Mouse (Mus musculus): ENCODE measurements around the gene Mzf1. TPM values are rescaled to one million over a fixed set of nuclear protein-coding genes. Genes with fewer than 3 reads are reported as not detected.

Mzf1 gene
- polyA plus RNA-seq, 1 experiment from 2014 or later, result 3.8 TPM

DNA sequence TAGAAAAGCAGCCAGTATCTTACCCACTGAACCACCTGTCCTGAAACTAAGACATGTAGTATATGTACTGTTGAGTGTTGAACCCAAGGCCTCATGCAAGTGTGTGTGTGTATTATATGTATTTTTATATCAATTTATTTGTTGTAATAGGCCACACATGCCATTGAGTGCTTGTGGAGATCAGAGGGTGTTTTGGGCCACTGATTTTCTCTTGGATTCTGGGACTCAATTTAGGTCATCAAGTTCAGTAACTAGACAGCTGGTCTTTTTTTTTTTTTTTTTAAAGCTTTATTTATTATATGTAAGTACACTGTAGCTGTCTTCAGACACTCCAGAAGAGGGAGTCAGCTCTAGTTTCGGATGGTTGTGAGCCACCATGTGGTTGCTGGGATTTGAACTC lies 39.3 kb downstream of the Mzf1 start:
- Histone ChIP-seq H3K4me3 (replicated peaks) (no peak overlapping the region), H3K4me2 (no peak overlapping the region), H3K9ac (replicated peaks) (no peak overlapping the region), H3K27ac (no peak overlapping the region), H3K9me3 (no peaks in the 10 kb centered on the region), H3K36me3 (no peaks in the 10 kb centered on the region), H3K27me3 (no peaks in the 10 kb centered on the region), H3K4me1 (replicated peaks) (peaks cover 5% of the 10 kb centered on the region; the same call in 1 of the 2 replicates)
- ATAC-seq (ENCODE audit: insufficient number of reproducible peaks, insufficient read depth, low FRiP score, low TSS enrichment, low read depth), result no peak
- WGBS, result 88% methylated on average over 1 of the region's 1 CpGs

DNA sequence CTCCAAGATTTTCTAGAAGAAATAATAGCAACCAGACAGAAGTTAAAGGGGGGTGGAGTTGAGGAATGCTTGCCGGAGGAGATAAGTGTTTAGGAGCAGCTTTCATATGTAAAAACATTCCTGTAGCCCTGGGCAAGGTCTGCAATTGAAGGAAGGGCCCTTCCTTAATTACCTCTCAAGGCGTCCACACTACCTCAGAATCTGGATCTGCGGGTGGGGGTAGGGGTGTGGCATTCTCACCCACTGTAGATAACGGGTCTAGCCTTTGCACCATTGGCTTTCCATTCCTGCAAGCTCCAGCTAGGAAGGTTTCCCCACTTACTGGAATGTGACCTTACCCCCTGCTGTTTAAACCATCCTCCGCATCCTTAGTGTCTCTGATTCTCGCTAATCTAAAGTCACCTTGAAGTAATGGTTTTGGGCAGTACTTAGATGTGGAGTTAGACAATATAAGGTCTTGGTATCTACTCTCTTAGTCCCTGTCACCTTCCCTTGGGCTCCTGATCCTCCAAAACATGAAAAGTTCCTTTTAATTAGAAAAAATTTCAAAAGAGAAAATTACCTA lies 40.2 kb downstream of the Mzf1 start:
- 29% methylated on average over 6 of the region's 6 CpGs for WGBS

DNA sequence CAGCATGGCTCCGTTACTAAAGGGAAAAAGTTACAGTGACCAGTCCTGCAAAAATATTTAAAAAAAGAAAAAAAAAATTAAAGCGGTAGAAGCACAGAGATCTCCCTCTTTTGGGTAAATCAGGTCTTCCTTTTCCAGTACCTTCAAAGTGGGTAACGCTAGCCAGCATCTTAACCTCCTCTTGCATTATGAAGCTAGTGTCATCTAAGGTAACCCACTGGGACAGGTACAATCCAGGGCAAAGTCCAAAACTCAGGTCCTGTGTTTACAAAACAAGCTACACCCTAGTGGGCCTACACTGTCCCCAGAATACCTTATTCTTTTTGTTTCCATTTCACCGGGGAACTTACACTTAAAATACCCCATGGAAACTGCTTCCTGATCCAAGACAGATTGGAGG lies 40.9 kb downstream of the Mzf1 start:
- Histone ChIP-seq H3K36me3 (no peaks in the 10 kb centered on the region), H3K9ac (replicated peaks) (no peak overlapping the region), H3K9me3 (no peaks in the 10 kb centered on the region), H3K27ac (no peak overlapping the region), H3K27me3 (no peaks in the 10 kb centered on the region), H3K4me2 (no peak overlapping the region), H3K4me1 (replicated peaks) (peaks cover 9% of the 10 kb centered on the region), H3K4me3 (replicated peaks) (no peak overlapping the region)
- no peak for ATAC-seq (ENCODE audit: insufficient number of reproducible peaks, insufficient read depth, low FRiP score, low TSS enrichment, low read depth)
- 68% methylated on average over 4 of the region's 4 CpGs for WGBS

More for the DNA sequence above, 40.2 kb downstream of the Mzf1 start:
- Histone ChIP-seq H3K9me3 (no peaks in the 10 kb centered on the region), H3K27me3 (no peaks in the 10 kb centered on the region), H3K4me1 (replicated peaks) (peaks cover 6% of the 10 kb centered on the region; the same call in 1 of the 2 replicates), H3K9ac (replicated peaks) (no peak overlapping the region), H3K27ac (no peak overlapping the region), H3K4me3 (replicated peaks) (no peak overlapping the region), H3K36me3 (no peaks in the 10 kb centered on the region), H3K4me2 (no peak overlapping the region)
- ATAC-seq (ENCODE audit: insufficient number of reproducible peaks, insufficient read depth, low FRiP score, low TSS enrichment, low read depth), result no peak

DNA sequence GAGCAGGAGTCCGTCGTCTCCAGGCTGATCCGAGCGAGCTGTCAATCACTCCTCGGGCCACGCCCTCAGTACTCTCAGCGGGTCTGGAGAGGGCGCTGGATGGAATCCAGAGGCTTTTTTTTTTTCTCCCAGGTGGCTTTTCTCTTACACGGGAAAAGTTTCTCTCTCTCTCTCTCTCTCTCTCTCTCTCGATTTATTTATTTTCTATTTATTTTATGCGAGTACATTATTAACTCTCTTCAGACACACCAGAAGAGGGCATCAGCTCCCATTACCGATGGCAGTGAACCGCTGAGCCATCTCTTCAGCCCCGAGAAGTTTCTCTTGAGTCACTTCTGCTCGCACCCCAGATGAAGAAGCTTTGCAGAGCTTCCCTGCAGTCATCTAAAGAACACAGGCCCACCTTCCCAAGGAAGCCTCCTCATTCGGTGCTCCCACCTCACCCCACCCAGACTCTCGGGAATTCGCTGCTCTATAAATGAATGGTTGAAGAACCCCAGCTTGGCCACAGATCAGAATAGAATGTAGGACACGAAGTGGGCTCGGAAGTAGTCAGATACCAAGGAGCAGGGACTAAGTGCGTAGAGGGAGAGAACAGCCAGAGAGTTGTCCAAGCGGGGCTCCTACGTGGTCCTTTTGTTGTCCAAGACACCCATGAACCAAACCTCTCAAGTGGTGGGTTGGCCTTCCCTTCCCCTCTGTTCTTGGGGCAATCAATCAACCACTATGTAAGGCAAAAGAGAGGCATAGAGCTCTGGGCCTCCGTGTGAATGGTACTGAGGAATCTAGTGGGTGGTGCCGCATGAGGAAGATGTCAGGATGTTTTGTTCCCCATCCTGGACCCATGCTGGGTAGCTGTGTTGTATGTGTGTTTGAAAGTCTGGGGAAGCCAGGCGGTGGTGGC lies 44.3 kb downstream of the Mzf1 start, which contains the start of gene Zbtb45:
Gene Zbtb45, minus strand, starts transcription at position 30 of the 904 bp plus-strand sequence.
- peak within 1 kb of the TSS; percentile 60 for H3K4me3 ChIP-seq (replicated peaks)
- no peaks in the 10 kb centered on the region for H3K9me3 ChIP-seq
- H3K36me3 ChIP-seq, result peaks cover 26% of the 10 kb centered on the region
- peak within 1 kb of the TSS; percentile 95 for H3K27ac ChIP-seq
- peak within 1 kb of the TSS; percentile 74 for H3K4me2 ChIP-seq
- H3K9ac ChIP-seq (replicated peaks), result peak within 1 kb of the TSS; percentile 77
- peaks cover 31% of the 10 kb centered on the region for H3K4me1 ChIP-seq (replicated peaks)
- 19% methylated on average over 26 of the region's 26 CpGs for WGBS
- peaks cover 15% of the 10 kb centered on the region for H3K27me3 ChIP-seq
- ATAC-seq (ENCODE audit: insufficient number of reproducible peaks, insufficient read depth, low FRiP score, low TSS enrichment, low read depth), result no peak; the same call in 1 of the 2 replicates

DNA sequence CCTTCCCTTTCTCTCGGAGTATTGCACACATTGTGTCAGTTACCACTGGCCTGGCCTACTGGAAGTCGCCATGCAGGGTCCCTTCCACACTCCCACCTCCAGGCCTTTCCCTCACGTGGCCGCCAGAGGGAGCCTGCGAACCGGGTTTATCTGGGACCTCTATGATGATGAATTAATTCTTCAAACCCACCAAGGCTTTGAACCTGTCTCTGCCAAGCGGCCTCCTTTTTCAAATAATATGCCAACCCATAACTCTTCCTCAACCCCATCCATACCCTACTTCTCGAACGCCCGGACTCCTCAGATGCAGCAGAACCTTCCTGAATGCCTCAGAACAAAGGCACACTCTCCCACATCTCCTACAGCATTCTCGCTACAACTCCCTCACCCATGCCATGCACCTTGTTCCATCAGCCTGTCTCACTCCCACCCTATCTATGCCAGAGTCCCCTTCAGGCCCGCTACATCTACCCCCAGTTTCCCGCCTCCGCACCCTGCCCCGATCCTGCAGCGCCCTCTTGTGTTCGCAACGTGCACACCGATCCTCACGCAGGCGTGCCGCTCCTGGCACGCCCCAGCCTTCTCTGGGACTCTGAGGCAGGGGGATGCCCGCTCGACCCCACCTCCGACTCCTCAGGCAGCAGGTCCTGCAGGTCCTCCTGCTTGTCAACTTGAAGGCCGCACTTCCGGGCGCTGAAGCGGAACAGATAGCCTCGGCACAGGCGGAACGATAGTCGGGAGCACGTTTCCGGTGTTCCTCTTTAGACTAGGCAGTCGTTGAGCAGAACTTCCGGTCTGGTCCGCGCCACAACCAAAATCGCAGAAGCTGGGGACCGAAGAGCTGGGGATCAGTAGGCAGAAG lies 45.2 kb downstream of the Mzf1 start:
- WGBS, result under 1% methylated on average over 42 of the region's 42 CpGs
- Histone ChIP-seq H3K36me3 (peaks cover 32% of the 10 kb centered on the region), H3K9ac (replicated peaks) (peak overlapping the region; percentile 77), H3K4me1 (replicated peaks) (peaks cover 31% of the 10 kb centered on the region), H3K4me2 (peak overlapping the region; percentile 74), H3K9me3 (no peaks in the 10 kb centered on the region), H3K4me3 (replicated peaks) (peak overlapping the region; percentile 60), H3K27ac (peak overlapping the region; percentile 95), H3K27me3 (peaks cover 15% of the 10 kb centered on the region)
- ATAC-seq (ENCODE audit: insufficient number of reproducible peaks, insufficient read depth, low FRiP score, low TSS enrichment, low read depth), result peak; percentile 83

DNA sequence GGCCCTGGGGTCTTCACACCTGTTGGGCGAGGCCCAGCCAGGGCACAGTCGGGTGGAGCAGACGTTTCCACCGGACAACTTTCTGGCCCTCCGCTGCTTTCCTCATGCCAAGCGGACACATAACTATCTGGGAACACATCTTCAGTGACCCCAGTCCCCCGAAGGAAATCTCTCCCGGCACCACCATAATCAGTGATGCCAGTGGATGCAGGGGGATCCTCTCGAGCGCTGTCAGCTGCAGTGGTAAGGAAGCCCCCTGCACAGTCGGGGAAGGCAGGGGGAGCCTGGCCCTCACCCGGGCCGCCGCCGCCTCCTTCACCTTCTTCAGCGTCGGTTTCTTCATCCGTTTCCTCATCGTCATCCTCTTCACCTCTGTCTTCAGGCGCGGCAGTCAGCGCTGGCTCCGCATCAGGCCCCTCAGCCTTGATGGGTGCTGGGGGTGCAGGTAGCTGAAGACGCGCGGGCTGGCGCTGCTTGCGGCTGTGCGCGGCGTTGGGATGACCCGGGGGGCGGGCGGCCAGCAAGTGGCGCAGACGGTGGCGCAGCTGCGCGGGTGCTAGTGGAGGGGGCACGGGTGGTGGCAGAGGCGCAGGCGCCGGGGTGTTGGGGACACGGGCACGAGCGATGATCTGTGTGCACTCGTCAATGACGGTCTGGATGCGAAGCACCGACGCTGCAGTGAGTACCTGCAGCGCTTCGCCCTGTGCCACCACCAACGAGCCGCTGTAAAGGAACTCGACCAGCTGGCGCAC lies 47.0 kb downstream of the Mzf1 start:
- no peaks in the 10 kb centered on the region for H3K9me3 ChIP-seq
- peaks cover 41% of the 10 kb centered on the region for H3K36me3 ChIP-seq
- no peak overlapping the region for H3K27ac ChIP-seq
- peak overlapping the region; percentile 77 for H3K9ac ChIP-seq (replicated peaks)
- no peak for ATAC-seq (ENCODE audit: insufficient number of reproducible peaks, insufficient read depth, low FRiP score, low TSS enrichment, low read depth)
- H3K4me3 ChIP-seq (replicated peaks), result peak overlapping the region; percentile 18
- H3K4me1 ChIP-seq (replicated peaks), result peaks cover 31% of the 10 kb centered on the region
- peaks cover 15% of the 10 kb centered on the region for H3K27me3 ChIP-seq
- WGBS, result 36% methylated on average over 57 of the region's 57 CpGs
- peak overlapping the region; percentile 47 for H3K4me2 ChIP-seq

DNA sequence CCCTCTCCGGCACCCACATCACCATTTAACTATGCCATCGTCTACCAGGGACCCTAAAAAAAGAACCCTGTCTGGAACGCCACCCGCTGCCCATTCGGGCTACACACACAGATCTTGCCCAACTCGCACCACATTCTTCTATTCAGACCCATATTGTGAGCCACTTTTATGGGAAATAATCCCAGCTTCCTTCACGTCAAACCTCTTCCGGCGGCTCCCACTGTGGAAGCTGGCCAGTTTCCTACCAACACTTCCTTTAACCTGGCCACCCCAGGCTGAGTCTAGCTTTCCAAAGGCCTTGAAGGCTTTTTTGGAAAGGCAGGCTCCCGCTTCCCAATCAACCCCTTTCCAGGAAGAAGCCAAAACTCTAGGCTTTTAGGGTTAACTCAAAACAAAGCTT lies 48.0 kb downstream of the Mzf1 start:
- H3K4me1 ChIP-seq (replicated peaks), result peaks cover 31% of the 10 kb centered on the region
- WGBS, result 80% methylated on average over 10 of the region's 10 CpGs
- H3K4me3 ChIP-seq (replicated peaks), result 0 out of 2 replicates have a peak overlapping the region, but pooled peaks have one; percentile 16
- H3K36me3 ChIP-seq, result peaks cover 41% of the 10 kb centered on the region
- peak overlapping the region; percentile 47 for H3K4me2 ChIP-seq
- H3K27me3 ChIP-seq, result peaks cover 15% of the 10 kb centered on the region
- no peak overlapping the region for H3K27ac ChIP-seq
- peak overlapping the region; percentile 77; the same call in 1 of the 2 replicates for H3K9ac ChIP-seq (replicated peaks)
- no peaks in the 10 kb centered on the region for H3K9me3 ChIP-seq
- no peak for ATAC-seq (ENCODE audit: insufficient number of reproducible peaks, insufficient read depth, low FRiP score, low TSS enrichment, low read depth)

DNA sequence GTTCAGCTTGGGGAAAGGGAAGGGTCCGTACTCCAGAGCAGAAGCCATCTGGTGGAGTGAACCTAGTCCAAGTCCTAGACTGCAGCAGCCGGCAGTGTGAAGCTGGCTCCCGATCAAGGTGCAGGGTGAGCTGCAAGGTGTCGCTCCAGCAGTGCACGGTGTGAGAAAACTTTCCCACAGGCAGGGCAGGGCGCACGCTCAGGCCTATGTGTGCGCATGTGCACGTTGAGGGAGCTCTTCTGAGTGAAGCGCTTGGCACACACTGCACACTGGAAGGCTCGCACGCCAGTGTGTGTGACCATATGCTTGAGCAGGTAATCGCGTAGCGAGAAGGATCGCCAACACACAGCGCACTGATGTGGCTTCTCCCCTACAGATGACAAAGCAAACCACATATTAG lies 48.6 kb downstream of the Mzf1 start:
- H3K36me3 ChIP-seq, result peaks cover 41% of the 10 kb centered on the region
- H3K27ac ChIP-seq, result no peak overlapping the region
- H3K27me3 ChIP-seq, result peaks cover 15% of the 10 kb centered on the region
- H3K4me2 ChIP-seq, result no peak overlapping the region
- no peak overlapping the region for H3K4me3 ChIP-seq (replicated peaks)
- WGBS, result 88% methylated on average over 17 of the region's 17 CpGs
- no peaks in the 10 kb centered on the region for H3K9me3 ChIP-seq
- no peak overlapping the region for H3K9ac ChIP-seq (replicated peaks)
- H3K4me1 ChIP-seq (replicated peaks), result peaks cover 31% of the 10 kb centered on the region
- ATAC-seq (ENCODE audit: insufficient number of reproducible peaks, insufficient read depth, low FRiP score, low TSS enrichment, low read depth), result no peak

DNA sequence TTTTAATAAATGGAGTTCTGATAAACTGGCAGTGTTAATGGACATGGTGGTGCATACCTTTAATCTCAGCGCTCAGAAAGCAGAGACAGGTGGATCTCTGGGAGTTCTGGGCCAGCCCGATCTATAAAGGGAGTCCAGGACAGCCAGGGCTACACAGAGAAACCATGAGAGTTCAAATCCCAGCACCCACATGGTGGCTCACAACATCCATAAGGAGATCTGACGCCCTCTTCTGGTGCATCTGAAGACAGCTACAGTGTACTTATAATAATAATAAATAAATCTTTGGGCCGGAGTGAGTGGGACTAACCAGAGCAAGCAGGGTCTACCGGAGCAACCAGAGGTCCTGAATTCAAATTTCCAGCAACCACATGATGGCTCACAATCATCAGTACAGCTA lies 51.2 kb downstream of the Mzf1 start:
- WGBS, result 72% methylated on average over 5 of the region's 5 CpGs
- no peaks in the 10 kb centered on the region for H3K9me3 ChIP-seq

DNA sequence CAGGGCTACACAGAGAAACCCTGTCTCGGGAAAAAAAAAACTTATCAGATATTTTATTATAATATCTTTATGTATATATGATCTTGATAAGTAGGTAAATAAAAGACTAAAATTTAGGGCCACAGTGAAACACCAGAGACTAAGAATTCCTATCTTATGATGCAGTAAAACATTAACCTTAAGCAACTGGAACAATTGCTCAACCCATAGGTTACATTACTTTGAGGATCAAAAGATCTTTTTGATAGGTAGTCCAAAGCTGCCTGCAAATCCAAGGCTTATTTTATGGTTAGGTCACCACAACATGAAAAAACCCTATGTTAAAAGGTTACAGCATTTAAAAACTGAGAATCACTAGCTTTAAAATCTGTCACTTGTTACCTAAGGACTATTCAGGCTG lies 53.0 kb downstream of the Mzf1 start:
- no peak overlapping the region for H3K27ac ChIP-seq
- no peaks in the 10 kb centered on the region for H3K27me3 ChIP-seq
- no peak overlapping the region for H3K4me3 ChIP-seq (replicated peaks)
- WGBS, result 73% methylated on average over 1 of the region's 1 CpGs
- no peaks in the 10 kb centered on the region for H3K9me3 ChIP-seq
- H3K9ac ChIP-seq (replicated peaks), result no peak overlapping the region
- 0 out of 2 replicates have a peak, but pooled peaks cover 4% of the 10 kb centered on the region for H3K4me1 ChIP-seq (replicated peaks)
- no peak for ATAC-seq (ENCODE audit: insufficient number of reproducible peaks, insufficient read depth, low FRiP score, low TSS enrichment, low read depth)
- H3K4me2 ChIP-seq, result no peak overlapping the region
- H3K36me3 ChIP-seq, result peaks cover 28% of the 10 kb centered on the region

More for the DNA sequence above, 51.2 kb downstream of the Mzf1 start:
- peaks cover 41% of the 10 kb centered on the region for H3K36me3 ChIP-seq
- H3K27ac ChIP-seq, result no peak overlapping the region
- H3K4me2 ChIP-seq, result no peak overlapping the region
- no peak overlapping the region for H3K9ac ChIP-seq (replicated peaks)
- peaks cover 15% of the 10 kb centered on the region for H3K27me3 ChIP-seq
- no peak for ATAC-seq (ENCODE audit: insufficient number of reproducible peaks, insufficient read depth, low FRiP score, low TSS enrichment, low read depth)
- peaks cover 20% of the 10 kb centered on the region for H3K4me1 ChIP-seq (replicated peaks)
- H3K4me3 ChIP-seq (replicated peaks), result no peak overlapping the region
